Mouse (Mus musculus) lung, embryonic 15.5 days (tissue): ENCODE data around the gene Gm21883. TPM values are rescaled to one million over a fixed set of nuclear protein-coding genes. Genes with fewer than 3 reads are reported as not detected.
"Not testable (repeated sequence)": the region's sequence is repeated elsewhere in the genome, so short reads cannot be mapped to it uniquely, and the experiment has no call there.

Experiments used
- ATAC-seq: fragments of 200-750 bp; cut with Nextera tagmentation; 2 replicates; pipeline ENCODE4 v1.8.0; 2017; ENCODE audit warnings: moderate number of reproducible peaks, borderline replicate concordance; ENCODE audit not compliant: low FRiP score, low TSS enrichment; ENCODE audit errors: extremely low read depth
- H3K27ac ChIP-seq: fragments of 300-500 bp; sonication (generic); 2 replicates; pipeline ENCODE4 v1.5.1; 2015; ENCODE audit warnings: moderate library complexity, mild to moderate bottlenecking, inconsistent platforms
- H3K27me3 ChIP-seq: fragments of 300-500 bp; sonication (generic); 2 replicates; pipeline ENCODE4 v1.6.1; 2015; ENCODE audit warnings: inconsistent platforms
- H3K36me3 ChIP-seq: fragments of 300-500 bp; sonication (generic); 2 replicates; pipeline ENCODE4 v1.6.1; 2015; ENCODE audit warnings: inconsistent platforms
- H3K4me1 ChIP-seq: fragments of 300-500 bp; sonication (generic); 2 replicates; pipeline ENCODE4 v1.6.1; 2015; ENCODE audit warnings: inconsistent platforms
- H3K4me2 ChIP-seq: fragments of 300-500 bp; sonication (generic); 2 replicates; pipeline ENCODE4 v1.6.1; 2015; ENCODE audit warnings: inconsistent platforms, mild to moderate bottlenecking, moderate library complexity
- H3K4me3 ChIP-seq: fragments of 300-500 bp; sonication (generic); 2 replicates; pipeline ENCODE4 v1.5.1; 2015; ENCODE audit warnings: mild to moderate bottlenecking, inconsistent platforms
- H3K9ac ChIP-seq: fragments of 300-500 bp; sonication (generic); 2 replicates; pipeline ENCODE4 v1.6.1; 2015; ENCODE audit warnings: inconsistent platforms
- H3K9me3 ChIP-seq: fragments of 300-500 bp; sonication (generic); 2 replicates; pipeline ENCODE4 v1.6.1; 2016; ENCODE audit warnings: inconsistent platforms
- WGBS: fragments of 180-500 bp; shearing (Covaris S2); methylation state at CpG from one replicate; pipeline ENCODE4 v1.1.7; 2015; 5-methylcytosine and 5-hydroxymethylcytosine counted together
- polyA plus RNA-seq: library from polyadenylated mRNA; unstranded; fragments of >200 nt; fragmentation: Nextera tagmentation; extraction: Ambion mirVana; gene quantifications from 2 replicates; pipeline ENCODE4 v1.2.1, GENCODE M21; 2015

Gm21883 gene
- not detected in 2 replicates for polyA plus RNA-seq

DNA sequence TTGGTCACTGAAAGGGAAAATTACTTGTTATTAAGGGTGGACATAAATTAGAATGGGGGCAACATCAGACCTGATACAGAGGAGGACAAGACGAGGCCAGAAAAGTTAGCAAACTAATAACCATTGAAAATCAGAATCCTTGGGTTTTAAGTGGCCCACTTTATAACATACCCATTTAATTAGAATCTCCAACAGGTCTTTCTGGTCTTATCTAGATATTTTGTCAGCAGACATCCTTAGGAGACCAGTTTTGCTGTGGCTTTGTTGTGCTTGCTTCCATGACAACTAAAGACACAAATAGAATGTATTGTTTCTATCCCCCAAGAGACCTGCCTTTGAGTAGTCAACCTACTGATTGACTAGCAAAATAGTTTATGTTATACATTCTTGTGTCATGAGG is at the start of gene Gm21883:
Gene Gm21883 (minus strand): TSS at position 101 of the 400 bp plus-strand sequence.
- no CpG with 5 or more reads among the region's 1 CpGs for WGBS
- not testable (repeated sequence) for H3K27me3 ChIP-seq, H3K4me3 ChIP-seq, H3K9me3 ChIP-seq, H3K4me2 ChIP-seq, H3K9ac ChIP-seq, H3K36me3 ChIP-seq, H3K4me1 ChIP-seq, ATAC-seq, H3K27ac ChIP-seq

DNA sequence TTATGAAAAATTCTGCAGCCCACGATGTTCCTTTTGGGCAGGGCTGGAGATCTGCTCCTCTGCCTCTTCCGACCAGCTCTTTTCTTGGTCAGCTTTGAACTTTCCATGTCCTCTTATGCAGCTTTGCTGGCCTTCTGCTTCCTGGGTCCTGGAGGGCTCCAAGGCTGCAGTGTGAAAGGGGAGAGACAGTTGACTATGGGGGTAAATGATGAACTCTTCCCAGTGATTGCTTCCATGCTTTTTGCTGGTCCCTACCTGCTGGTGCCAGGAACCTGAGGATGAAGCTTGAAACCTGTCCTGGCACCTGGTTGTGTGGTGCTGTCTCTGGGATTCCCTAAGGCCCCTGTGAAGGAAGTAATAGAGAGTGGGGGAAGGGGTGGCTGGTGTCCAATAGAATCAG is 44.7 kb upstream of the Gm21883 start, which contains the start of gene Spin2e:
Gene Spin2e (minus strand): TSS at position 101 of the 400 bp plus-strand sequence.
- H3K36me3 ChIP-seq, H3K27ac ChIP-seq, H3K9ac ChIP-seq, H3K4me3 ChIP-seq, H3K4me1 ChIP-seq, H3K4me2 ChIP-seq, H3K9me3 ChIP-seq, ATAC-seq, H3K27me3 ChIP-seq: not testable (repeated sequence)
- 83% methylated on average over 1 of the region's 2 CpGs for WGBS

Other genes with a start within 250 kb of the Gm21883 start
- not detected in 2 replicates for gene Btbd35f26, start 237.8 kb downstream of the Gm21883 start, polyA plus RNA-seq
- not detected in 2 replicates for gene Btbd35f19, start 190.4 kb downstream of the Gm21883 start, polyA plus RNA-seq
- not detected in 2 replicates for gene Spin2e, start 44.6 kb upstream of the Gm21883 start, polyA plus RNA-seq
- not detected in 2 replicates for gene Btbd35f25, start 142.9 kb upstream of the Gm21883 start, polyA plus RNA-seq